Mouse (Mus musculus) limb, embryonic 12.5 days (tissue): ENCODE results near the gene Iqgap2. TPM values are rescaled to one million over a fixed set of nuclear protein-coding genes. Genes with fewer than 3 reads are reported as not detected.

Source experiments
- polyA plus RNA-seq: library from polyadenylated mRNA; unstranded; fragments of >200 nt; fragmentation: Nextera tagmentation; extraction: Ambion mirVana; gene quantifications from 2 replicates; pipeline ENCODE4 v1.2.1, GENCODE M21; 2016

Gene Iqgap2
- polyA plus RNA-seq, 1 experiment from 2014 or later: 12.1 TPM

Other genes with a start within 250 kb of the Iqgap2 start
- gene F2rl2, start 195.1 kb downstream of the Iqgap2 start, polyA plus RNA-seq: 0.94 and 0.95 TPM in 2 replicates
- 28.1 and 34.0 TPM in 2 replicates for gene Gm20075, start 189.5 kb upstream of the Iqgap2 start, polyA plus RNA-seq
- 0.25 TPM in 1 of 2 replicates, not detected in the other for gene Gm17190, start 190.1 kb upstream of the Iqgap2 start, polyA plus RNA-seq
- gene Sv2c, start 240.7 kb upstream of the Iqgap2 start, polyA plus RNA-seq: 1.5 and 1.7 TPM in 2 replicates